Mouse (Mus musculus): Measurements from ENCODE around the gene Pax2.

DNA sequence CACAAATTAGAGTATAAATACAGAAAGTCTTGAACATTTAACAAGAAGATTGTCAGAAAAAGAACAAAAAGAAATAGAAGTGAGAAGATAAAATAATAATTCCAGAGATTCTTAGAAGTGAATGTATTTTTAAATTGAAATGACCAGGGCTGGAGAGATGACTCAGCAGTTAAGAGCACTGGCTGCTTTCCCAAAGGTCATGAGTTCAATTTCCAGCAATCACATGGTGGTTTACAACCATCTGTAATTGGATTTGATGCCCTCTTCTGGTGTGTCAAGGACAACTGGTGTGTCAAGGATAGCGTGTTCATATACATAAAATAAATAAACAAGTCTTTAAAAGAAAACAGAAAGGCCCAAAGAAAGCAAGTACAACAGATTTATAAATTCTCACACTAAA is 102.8 kb downstream of the Pax2 start:
- no peak for TF ChIP-seq CTCF (IDR thresholded peaks at IDR 0.05; ENCODE audit: borderline replicate concordance, extremely low read depth, insufficient read depth, insufficient read length)
- TF ChIP-seq POLR2A (IDR thresholded peaks at IDR 0.05; ENCODE audit: borderline replicate concordance, extremely low read depth, insufficient read depth, insufficient read length, poor library complexity, severe bottlenecking) = no peak
